Mouse (Mus musculus): ENCODE measurements around the gene E130116L18Rik. TPM values are rescaled to one million over a fixed set of nuclear protein-coding genes. Genes with fewer than 3 reads are reported as not detected.
"Not testable (repeated sequence)": the region's sequence is repeated elsewhere in the genome, so short reads cannot be mapped to it uniquely, and the experiment has no call there.

The E130116L18Rik gene
- polyA plus RNA-seq (2012; rRNA removed) = not detected in 2 replicates

- peak; percentile 78 to 94 for DNase-seq (ENCODE audit: extremely low spot score in 1 of 2, low spot score in 1 of 2)
These were observed at the start of gene E130116L18Rik for GRCm38 (mm10) chr5:25222752-25223702. E130116L18Rik (minus strand) TSS chr5:25223153.

GRCm38 (mm10) chr5:25268258-25268888 lies 45.4 kb upstream of the E130116L18Rik start:
- no peak for DNase-seq (ENCODE audit: extremely low spot score in 1 of 2, low spot score in 1 of 2)

GRCm38 (mm10) chr5:25262266-25262665 lies 39.3 kb upstream of the E130116L18Rik start:
- no peak for DNase-seq (ENCODE audit: extremely low spot score in 1 of 2, low spot score in 1 of 2)

DNA sequence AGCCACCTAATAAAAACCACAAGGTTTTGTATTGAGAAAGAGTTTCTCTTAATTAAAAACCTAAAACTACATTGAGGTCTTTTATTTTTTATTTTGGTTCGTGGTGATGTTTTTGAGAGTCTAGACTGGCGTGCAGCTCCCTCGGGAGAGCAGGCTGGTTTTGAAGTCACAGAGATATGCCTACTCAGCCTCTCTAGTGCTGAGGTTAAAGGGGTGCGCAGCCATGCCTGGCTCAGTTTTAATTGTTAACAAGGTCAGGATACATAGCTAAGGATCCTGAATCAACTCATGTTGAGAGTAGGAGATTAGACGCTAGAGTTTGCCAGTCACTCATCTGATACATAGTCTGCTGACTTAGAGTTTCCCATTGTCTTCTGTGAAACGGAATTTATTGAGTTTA lies 38.5 kb upstream of the E130116L18Rik start:
- DNase-seq (ENCODE audit: extremely low spot score in 1 of 2, low spot score in 1 of 2) = no peak

DNA sequence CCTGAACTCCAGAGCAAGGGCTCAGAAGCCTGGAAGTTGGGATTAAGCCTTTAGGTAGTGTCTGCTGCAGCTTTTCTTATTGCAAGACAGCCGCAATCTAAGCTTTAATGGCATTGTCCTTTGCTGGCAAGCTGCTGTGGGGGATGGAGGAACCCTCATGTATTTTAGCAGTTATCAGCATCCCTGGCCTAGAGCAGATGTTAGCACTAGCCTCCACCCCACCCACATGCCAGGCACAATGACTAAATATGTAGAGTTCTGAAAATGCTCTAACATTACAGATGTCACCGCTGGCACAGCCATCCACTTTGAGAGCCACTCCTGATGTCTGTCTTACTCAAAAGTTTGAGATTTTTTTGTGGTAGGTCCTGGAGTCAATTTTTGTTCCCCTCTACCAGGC lies 33.7 kb upstream of the E130116L18Rik start:
- peak; percentile 59 to 73 for DNase-seq (ENCODE audit: extremely low spot score in 1 of 2, low spot score in 1 of 2)

GRCm38 (mm10) chr5:25254491-25254890 lies 31.5 kb upstream of the E130116L18Rik start:
- no peak for DNase-seq (ENCODE audit: extremely low spot score in 1 of 2, low spot score in 1 of 2)

DNA sequence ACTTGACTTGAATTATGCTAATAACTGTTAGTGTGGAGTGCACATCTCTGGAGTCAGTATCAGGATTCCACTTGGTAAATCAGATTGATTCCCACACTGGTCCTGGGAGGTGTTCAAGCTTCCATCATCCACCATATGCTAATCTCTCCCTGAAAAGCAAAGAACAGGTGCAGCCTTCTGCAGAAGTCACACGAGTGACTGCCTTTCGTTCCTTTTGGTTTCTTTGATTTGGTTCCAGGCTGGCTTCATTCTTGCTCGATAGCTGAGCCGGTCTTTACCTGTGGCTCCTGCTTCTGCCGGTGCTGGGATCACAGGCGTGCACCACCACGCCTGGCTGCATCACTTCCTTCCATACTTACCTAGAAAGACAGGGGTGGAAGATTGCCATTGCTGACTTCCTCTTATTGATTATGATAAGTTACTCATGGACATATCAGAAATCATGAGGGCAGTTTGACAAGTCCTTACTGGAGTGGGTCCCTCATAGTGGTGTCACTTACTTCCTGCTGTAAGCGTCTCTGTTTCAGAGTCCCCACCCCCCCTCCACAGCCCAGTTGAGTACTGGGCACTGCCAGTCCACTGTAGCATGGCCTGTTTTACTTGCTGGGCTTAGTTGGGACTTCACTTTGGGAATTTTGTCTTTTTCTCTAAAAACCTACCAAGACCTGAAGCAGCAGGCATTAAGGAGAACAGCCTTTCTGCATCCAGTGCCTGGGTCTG lies 30.0 kb upstream of the E130116L18Rik start:
- no peak for DNase-seq (ENCODE audit: extremely low spot score in 1 of 2, low spot score in 1 of 2)

DNA sequence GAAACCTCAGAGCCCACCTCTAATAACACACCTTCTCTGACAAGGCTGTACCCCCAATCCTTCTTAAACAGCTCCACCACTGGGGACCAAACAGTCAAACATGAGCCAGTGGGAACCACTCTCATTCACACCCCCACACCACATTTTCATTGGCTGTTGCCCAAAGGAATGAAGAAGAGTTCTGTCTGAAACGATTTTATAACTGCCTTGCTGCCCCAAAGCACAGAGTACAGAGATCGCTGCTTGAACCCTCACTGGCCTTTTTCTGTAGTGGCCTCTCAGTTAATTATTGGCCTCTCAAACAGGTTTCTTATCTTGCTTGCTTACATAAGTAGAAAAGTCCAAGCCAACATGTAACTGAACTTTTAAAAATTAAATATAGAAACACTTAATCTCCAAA lies 29.5 kb upstream of the E130116L18Rik start:
- DNase-seq (ENCODE audit: extremely low spot score in 1 of 2, low spot score in 1 of 2) = peak in 1 of 2 experiments; percentile 24

- DNase-seq (ENCODE audit: extremely low spot score in 1 of 2, low spot score in 1 of 2) = no peak
These were observed 24.1 kb upstream of the E130116L18Rik start for GRCm38 (mm10) chr5:25247036-25247435.

DNA sequence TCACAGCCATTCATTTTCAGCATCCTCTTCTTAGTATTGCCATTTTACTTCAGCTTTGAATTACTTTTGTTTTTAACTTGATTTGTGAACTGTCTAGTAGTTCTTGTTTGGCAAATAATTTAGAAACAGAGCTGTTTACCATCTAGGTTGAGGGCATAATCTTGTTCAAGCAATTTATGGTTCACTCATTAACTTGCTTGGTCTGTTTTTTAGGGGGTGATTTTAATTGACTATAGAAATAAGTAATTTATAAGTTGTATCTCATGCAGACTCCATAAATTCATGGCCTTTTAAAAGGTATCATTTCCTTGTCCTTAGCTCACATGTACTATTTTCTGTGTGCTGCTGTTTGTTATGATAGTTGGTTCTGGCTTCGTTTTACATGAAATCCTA lies 23.5 kb upstream of the E130116L18Rik start:
- no peak for DNase-seq (ENCODE audit: extremely low spot score in 1 of 2, low spot score in 1 of 2)

DNA sequence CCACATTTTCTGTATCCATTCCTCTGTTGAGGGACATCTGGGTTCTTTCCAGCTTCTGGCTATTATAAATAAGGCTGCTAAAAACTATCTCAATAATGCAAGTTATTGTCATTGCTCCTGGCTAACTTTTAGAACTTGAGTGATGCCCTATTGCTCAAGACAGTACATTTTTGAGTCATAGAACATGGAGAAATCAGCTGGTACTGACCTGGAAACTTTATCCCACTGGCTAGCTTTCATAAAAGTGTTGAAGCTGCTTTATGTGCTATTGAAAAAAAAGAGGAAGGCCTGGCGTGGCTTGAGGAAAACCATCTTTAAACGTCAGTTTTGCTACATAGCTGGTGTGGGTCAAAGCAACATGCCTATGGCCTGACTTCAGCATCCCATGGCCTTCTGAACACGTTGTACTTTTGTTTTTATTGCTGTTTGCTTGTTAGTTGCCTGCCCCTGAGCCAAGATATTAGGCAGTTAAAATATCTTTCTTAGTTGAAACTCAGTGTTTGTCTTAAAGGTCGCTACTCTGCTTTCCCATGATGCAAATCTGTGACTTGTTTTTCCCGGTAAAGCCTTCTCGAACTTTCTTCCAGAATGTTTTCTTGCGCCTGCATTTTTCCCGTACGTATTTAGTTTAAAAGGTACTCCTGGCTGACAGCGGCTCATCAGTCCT lies 23.0 kb upstream of the E130116L18Rik start:
- no peak for DNase-seq (ENCODE audit: extremely low spot score in 1 of 2, low spot score in 1 of 2)

DNA sequence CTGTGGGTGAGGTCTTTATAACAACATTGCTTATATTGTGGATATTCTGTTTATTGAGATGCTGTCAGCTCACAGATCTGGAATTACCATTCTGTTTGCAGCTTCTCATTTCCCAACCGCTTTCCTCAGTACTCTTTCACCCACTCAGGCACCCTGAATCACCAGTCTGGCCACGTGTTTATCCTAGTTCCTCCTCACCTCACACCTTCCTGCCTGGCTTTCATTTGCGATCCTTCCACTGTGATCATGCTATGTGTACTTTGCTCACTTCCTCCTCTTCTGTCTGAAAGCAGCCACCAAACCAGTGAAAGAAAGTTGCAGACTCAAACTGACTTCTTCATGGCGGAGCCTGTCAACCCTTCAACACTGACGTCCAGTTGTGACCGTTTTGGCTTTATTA lies 20.1 kb upstream of the E130116L18Rik start:
- DNase-seq (ENCODE audit: extremely low spot score in 1 of 2, low spot score in 1 of 2) = peak in 1 of 2 experiments; percentile 37

DNA sequence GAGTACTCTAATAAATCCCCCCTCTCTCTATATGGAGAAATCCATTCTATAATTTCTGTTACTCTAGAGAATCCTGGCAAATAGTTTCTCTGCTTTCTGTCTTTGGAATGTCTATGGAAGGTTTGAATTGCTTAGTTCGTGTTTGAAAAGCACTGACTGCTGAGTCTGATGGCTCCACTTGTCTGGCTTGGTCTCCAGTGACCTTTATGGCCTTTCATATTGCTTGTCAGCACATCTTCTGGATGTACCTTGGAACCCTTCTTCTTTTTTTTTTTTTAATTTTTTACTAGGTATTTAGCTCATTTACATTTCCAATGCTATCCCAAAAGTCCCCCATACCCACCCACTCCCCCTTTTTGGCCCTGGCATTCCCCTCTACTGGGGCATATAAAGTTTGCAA lies 1.4 kb upstream of the E130116L18Rik start:
- DNase-seq (ENCODE audit: extremely low spot score in 1 of 2, low spot score in 1 of 2) = not testable (repeated sequence)

DNA sequence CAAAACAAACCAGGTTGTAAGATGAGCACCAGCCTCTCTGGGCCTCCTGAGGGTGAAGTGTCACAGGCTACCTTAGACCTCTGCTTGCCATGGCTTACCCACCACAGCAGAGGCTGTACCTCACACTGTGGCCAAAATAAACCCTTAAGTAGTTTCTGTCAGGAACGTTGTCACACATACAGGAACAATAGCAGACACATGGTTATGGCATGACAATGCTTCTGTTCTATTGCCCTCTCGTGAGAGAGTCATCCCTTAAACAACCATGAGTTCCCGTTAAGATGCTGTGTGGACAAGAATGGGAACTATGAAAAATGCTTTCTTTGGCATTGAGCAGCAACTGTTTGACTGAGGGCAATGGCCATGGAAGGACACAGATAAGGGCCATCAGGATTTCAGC lies 1.3 kb downstream of the E130116L18Rik start, which contains the start of gene Galnt11:
Galnt11 (plus strand) TSS at position 301 of the 400 bp plus-strand sequence.
- DNase-seq (ENCODE audit: extremely low spot score in 1 of 2, low spot score in 1 of 2) = no peak

- peak in 1 of 2 experiments; percentile 26 for DNase-seq (ENCODE audit: extremely low spot score in 1 of 2, low spot score in 1 of 2)
These were observed 7.9 kb downstream of the E130116L18Rik start for GRCm38 (mm10) chr5:25215006-25215405.

DNA sequence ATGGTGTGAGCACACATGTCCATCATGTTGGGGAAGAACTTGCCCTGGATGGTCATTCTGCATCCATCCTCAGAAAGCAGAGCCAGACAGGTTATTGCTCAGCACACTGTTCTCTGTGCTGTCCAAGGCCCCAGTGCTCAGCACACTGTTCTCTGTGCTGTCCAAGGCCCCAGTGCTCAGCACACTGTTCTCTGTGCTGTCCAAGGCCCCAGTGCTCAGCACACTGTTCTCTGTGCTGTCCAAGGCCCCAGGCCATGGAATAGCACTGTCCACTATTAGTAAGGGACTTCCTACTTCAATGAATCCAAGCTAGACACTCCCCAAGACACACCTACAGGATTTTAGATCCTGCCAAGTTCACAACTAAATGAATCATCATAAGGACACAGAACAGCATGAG lies 9.7 kb downstream of the E130116L18Rik start:
- DNase-seq (ENCODE audit: extremely low spot score in 1 of 2, low spot score in 1 of 2) = peak in 1 of 2 experiments; percentile 12

- DNase-seq (ENCODE audit: extremely low spot score in 1 of 2, low spot score in 1 of 2) = peak in 1 of 2 experiments; percentile 45
These were observed 11.1 kb downstream of the E130116L18Rik start for GRCm38 (mm10) chr5:25211872-25212271.

DNA sequence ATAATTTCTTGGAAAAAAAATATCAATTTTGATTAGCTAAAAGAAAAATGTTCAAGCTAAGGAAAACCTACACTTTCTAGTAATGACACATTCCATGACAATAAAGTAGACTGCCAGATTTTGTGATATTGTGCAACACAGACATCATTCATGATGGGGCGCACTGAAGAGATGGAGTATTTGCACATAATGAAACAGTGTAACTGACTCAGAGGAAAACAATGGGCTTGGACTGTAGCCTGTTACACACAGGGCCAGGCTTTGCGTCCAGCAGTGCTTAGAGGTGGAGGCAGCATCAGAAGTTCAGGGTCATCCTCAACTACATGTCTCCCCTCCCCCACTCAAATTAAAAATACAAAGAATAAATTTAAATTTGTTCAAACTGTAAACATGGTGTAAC lies 32.4 kb downstream of the E130116L18Rik start:
- no peak for DNase-seq (ENCODE audit: extremely low spot score in 1 of 2, low spot score in 1 of 2)

- DNase-seq (ENCODE audit: extremely low spot score in 1 of 2, low spot score in 1 of 2) = peak in 1 of 2 experiments; percentile 19
These were observed 34.2 kb downstream of the E130116L18Rik start for GRCm38 (mm10) chr5:25188802-25189201.

- DNase-seq (ENCODE audit: extremely low spot score in 1 of 2, low spot score in 1 of 2) = no peak
These were observed 35.2 kb downstream of the E130116L18Rik start for GRCm38 (mm10) chr5:25187727-25188126.

Measured in frontal cortex, adult 2 months (tissue).